Mouse (Mus musculus) midbrain, embryonic 14.5 days (tissue): ENCODE data around the gene Gm21954. TPM values are rescaled to one million over a fixed set of nuclear protein-coding genes. Genes with fewer than 3 reads are reported as not detected.

ENCODE experiments used
- ATAC-seq: fragments of 200-750 bp; cut with Nextera tagmentation; 2 replicates; pipeline ENCODE4 v1.8.0; 2017; ENCODE audit warnings: moderate number of reproducible peaks, moderate library complexity; ENCODE audit not compliant: low FRiP score, low TSS enrichment
- DNase-seq: peaks from one replicate; pipeline ENCODE4 v3.0.0-alpha.2; 2015
- H3K27ac ChIP-seq: fragments of 300-500 bp; sonication (generic); replicated peaks from 2 replicates; pipeline ENCODE4 v1.5.1; 2014; ENCODE audit warnings: mild to moderate bottlenecking, low read depth, low read length, moderate library complexity
- H3K27me3 ChIP-seq: fragments of 300-500 bp; sonication (generic); 2 replicates; pipeline ENCODE4 v1.6.1; 2014; ENCODE audit warnings: low read length, control low read depth, mixed read lengths; ENCODE audit not compliant: control insufficient read depth, insufficient read depth
- H3K36me3 ChIP-seq: fragments of 300-500 bp; sonication (generic); 2 replicates; pipeline ENCODE4 v1.6.1; 2014; ENCODE audit warnings: low read length, control low read depth; ENCODE audit not compliant: control insufficient read depth, insufficient read depth
- H3K4me1 ChIP-seq: fragments of 300-500 bp; sonication (generic); 2 replicates; pipeline ENCODE4 v1.6.1; 2014; ENCODE audit warnings: mild to moderate bottlenecking, antibody characterized with exemption, low read length, control low read depth; ENCODE audit not compliant: control insufficient read depth, insufficient read depth
- H3K4me2 ChIP-seq: fragments of 300-500 bp; sonication (generic); 2 replicates; pipeline ENCODE4 v1.6.1; 2014; ENCODE audit warnings: mild to moderate bottlenecking, low read length, moderate library complexity
- H3K4me3 ChIP-seq: fragments of 300-500 bp; sonication (generic); replicated peaks from 2 replicates; pipeline ENCODE4 v1.5.1; 2014; ENCODE audit warnings: low read depth, low read length
- H3K9ac ChIP-seq: fragments of 300-500 bp; sonication (generic); replicated peaks from 2 replicates; pipeline ENCODE4 v1.6.1; 2014; ENCODE audit warnings: mild to moderate bottlenecking, low read length, moderate library complexity
- H3K9me3 ChIP-seq: fragments of 300-500 bp; sonication (generic); 2 replicates; pipeline ENCODE4 v1.6.1; 2016; ENCODE audit warnings: low read length, control low read depth, mixed read lengths; ENCODE audit not compliant: control insufficient read depth
- WGBS: fragments of 180-500 bp; shearing (Covaris S2); extraction: QIAGEN DNeasy Blood & Tissue Kit; methylation state at CpG from one replicate; pipeline ENCODE4 v1.1.7; 2014; 5-methylcytosine and 5-hydroxymethylcytosine counted together
- polyA plus RNA-seq: library from polyadenylated mRNA; unstranded; fragments of >200 nt; fragmentation: Nextera tagmentation; extraction: Ambion mirVana; gene quantifications from 2 replicates; pipeline ENCODE4 v1.2.1, GENCODE M21; 2014

Gene Gm21954
- polyA plus RNA-seq, 1 experiment from 2014 or later = not detected

DNA sequence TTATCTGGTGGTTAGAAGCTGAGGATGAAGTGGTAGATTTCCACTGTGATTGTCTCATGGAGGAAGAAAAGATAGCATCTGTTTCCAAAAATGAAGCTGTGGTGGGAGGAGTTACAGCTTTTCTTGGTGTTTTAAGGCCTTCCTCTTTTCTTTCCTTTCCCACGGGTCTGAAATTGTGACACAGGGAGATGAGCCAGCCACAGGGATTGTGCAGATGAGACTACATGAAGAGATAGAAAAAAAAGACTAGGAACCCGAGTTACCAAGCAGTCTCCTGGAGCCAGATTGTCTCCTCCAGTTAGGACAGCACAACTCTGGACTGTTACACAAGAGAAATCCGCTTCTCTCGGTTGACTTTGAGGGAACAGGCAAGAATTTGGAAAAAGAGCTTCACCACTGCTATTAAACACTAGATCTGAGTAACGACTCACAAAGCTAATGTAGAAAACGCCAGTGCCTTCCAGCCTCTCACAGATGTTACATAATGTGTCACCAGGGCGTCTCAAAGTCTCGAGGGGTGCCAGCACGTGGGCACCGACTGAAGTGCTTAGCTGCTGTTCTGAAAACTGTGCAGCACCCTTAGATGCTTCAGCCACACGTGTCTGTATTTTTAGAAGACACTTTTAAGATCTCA is 29.9 kb downstream of the Gm21954 start:
- Histone ChIP-seq H3K4me2 (no peak overlapping the region), H3K9ac (no peak overlapping the region), H3K4me3 (no peak overlapping the region), H3K27me3 (no peaks in the 10 kb centered on the region), H3K9me3 (no peaks in the 10 kb centered on the region), H3K36me3 (peaks cover 7% of the 10 kb centered on the region; the same call in 1 of the 2 replicates), H3K27ac (no peak overlapping the region), H3K4me1 (peaks cover 4% of the 10 kb centered on the region; the same call in 1 of the 2 replicates)
- no peak for ATAC-seq
- no peak for DNase-seq
- WGBS = 88% methylated on average over 11 of the region's 11 CpGs

DNA sequence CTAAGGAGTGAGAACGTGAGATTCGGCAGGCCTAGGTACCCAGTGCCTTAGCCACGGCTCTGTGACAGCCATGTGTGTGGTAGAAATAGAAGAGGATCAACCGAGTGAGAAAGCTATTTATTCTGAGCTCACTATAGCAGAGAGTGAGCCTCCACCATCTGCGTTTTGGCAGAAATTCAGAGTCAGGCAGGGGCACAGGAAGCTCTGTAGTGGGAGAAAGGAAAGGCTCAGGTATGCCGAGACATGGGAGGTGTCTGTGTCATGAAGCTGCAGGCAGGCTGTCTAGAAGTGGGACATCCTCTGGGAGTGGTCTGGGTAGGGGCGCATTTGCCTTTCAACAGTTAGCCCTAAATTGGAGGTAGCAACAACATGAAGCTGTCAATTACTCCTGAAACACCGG is 31.7 kb downstream of the Gm21954 start:
- Histone ChIP-seq H3K36me3 (peaks cover 7% of the 10 kb centered on the region; the same call in 1 of the 2 replicates), H3K4me3 (no peak overlapping the region), H3K27me3 (no peaks in the 10 kb centered on the region), H3K27ac (peak overlapping the region; percentile 55; the same call in 1 of the 2 replicates), H3K9me3 (no peaks in the 10 kb centered on the region), H3K9ac (no peak overlapping the region), H3K4me1 (peaks cover 4% of the 10 kb centered on the region; the same call in 1 of the 2 replicates), H3K4me2 (no peak overlapping the region)
- DNase-seq (no peak), ATAC-seq (no peak)
- 67% methylated on average over 8 of the region's 8 CpGs for WGBS

DNA sequence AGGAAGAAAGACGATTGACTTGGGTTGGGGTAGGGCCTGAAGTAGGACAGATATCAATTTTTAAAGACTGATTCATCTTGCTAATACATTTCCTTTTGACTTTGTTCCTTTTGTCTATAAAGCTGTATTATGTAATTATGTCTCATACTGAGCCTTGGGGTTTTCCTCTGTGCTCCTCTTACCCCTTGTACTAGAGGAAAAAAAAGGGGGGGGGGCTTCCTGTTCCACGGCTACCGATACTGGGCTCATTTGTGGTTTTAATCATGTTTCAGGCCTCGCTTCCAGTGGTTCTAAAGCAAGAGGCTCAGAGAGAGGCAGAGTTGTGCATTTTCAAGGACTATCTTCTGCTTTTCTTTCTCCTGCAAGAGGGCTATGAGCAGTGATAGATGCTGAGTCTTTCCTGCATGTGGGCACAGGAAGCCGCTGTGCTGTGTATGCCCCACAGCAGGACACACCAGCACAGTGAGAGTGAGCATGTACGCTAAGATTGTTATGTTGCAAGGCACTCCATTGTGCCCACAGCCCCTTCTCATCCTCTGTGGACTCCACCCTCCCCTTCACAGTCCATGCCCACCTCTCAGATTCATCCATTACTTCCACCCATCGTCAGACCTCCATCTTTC is 33.1 kb downstream of the Gm21954 start:
- DNase-seq = no peak
- Histone ChIP-seq H3K36me3 (peaks cover 4% of the 10 kb centered on the region; the same call in 1 of the 2 replicates), H3K9me3 (no peaks in the 10 kb centered on the region), H3K4me3 (no peak overlapping the region), H3K27ac (no peak overlapping the region), H3K4me1 (peaks cover 4% of the 10 kb centered on the region; the same call in 1 of the 2 replicates), H3K9ac (no peak overlapping the region), H3K4me2 (no peak overlapping the region), H3K27me3 (no peaks in the 10 kb centered on the region)
- ATAC-seq = no peak
- 85% methylated on average over 7 of the region's 7 CpGs for WGBS

DNA sequence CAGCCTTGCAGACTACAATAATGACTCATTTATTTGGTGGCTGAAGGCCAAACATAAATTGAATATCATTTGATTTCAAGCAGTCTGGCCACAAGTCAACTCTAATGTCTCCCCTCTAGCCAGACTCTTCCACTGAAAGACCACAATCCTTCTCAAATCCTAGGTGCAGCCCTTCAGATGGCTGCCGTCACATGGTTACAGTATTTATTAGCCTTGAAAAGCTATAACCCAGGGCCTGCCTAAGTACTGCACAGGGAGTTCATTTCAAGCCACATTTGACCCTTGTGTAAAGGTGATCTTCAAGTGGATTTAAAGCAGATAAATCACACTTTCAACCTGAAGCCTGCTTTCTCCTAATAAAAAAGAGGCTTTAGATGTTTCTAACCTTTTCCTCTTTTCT is 37.7 kb downstream of the Gm21954 start:
- Histone ChIP-seq H3K27me3 (no peaks in the 10 kb centered on the region), H3K4me1 (no peaks in the 10 kb centered on the region), H3K9ac (no peak overlapping the region), H3K27ac (no peak overlapping the region; the same call in 1 of the 2 replicates), H3K4me3 (no peak overlapping the region), H3K9me3 (no peaks in the 10 kb centered on the region), H3K36me3 (no peaks in the 10 kb centered on the region), H3K4me2 (no peak overlapping the region)
- DNase-seq (peak; percentile 37), ATAC-seq (no peak)
- WGBS = 68% methylated on average over 1 of the region's 1 CpGs

DNA sequence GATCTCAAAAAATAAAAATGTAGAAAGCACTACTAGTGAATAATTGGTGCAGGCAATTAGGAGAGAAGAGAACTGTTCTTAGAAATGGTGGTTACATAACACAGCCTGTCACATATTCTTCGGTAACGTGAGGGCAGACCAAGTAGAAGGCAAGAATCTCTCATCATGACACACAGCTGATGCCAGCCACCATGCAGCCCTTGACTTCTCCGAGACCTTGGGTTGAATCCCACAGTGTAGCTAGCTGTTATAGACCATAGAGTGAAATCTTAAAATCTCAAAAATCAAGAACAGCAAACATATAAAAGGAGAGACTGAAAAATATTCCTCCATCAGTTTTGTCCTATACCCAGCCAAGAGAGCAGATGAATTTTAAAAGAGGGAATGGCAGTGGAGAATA is 40.8 kb downstream of the Gm21954 start:
- H3K9ac ChIP-seq = no peak overlapping the region
- H3K27ac ChIP-seq = no peak overlapping the region
- no peaks in the 10 kb centered on the region for H3K27me3 ChIP-seq
- no peak overlapping the region for H3K4me3 ChIP-seq
- no peaks in the 10 kb centered on the region for H3K9me3 ChIP-seq
- H3K36me3 ChIP-seq = no peaks in the 10 kb centered on the region
- no peaks in the 10 kb centered on the region for H3K4me1 ChIP-seq
- ATAC-seq (no peak), DNase-seq (no peak)
- no peak overlapping the region for H3K4me2 ChIP-seq
- 91% methylated on average over 3 of the region's 3 CpGs for WGBS

DNA sequence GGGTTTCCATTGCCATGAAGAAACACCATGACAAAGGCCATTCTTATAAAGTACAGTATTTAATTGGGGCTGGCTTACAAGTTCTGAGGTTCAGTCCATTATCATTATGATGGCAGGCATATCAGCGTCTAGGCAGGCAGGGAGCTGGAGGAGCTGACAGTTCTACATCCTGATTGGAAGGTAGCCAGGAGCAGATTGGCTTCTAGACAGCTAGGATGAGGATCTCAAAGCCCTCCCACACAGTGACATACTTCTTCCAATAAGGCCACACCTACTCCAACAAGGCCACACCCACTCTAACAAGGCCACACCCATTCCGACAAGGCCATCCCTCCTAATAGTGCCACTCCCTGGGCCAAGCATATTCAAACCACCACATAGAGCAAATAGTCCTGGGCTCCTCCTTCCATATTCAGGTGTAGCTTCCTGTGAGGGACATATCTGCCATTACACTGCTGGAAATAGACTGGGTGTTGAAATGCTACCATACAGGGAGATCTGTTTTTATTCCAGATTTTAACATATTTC is 41.9 kb downstream of the Gm21954 start:
- no peak overlapping the region for H3K4me3 ChIP-seq
- H3K4me2 ChIP-seq = no peak overlapping the region
- ATAC-seq (no peak), DNase-seq (no peak)
- H3K9me3 ChIP-seq = no peaks in the 10 kb centered on the region
- no peaks in the 10 kb centered on the region for H3K36me3 ChIP-seq
- H3K27me3 ChIP-seq = no peaks in the 10 kb centered on the region
- H3K27ac ChIP-seq = no peak overlapping the region
- no peaks in the 10 kb centered on the region for H3K4me1 ChIP-seq
- 97% methylated on average over 2 of the region's 2 CpGs for WGBS
- no peak overlapping the region for H3K9ac ChIP-seq

DNA sequence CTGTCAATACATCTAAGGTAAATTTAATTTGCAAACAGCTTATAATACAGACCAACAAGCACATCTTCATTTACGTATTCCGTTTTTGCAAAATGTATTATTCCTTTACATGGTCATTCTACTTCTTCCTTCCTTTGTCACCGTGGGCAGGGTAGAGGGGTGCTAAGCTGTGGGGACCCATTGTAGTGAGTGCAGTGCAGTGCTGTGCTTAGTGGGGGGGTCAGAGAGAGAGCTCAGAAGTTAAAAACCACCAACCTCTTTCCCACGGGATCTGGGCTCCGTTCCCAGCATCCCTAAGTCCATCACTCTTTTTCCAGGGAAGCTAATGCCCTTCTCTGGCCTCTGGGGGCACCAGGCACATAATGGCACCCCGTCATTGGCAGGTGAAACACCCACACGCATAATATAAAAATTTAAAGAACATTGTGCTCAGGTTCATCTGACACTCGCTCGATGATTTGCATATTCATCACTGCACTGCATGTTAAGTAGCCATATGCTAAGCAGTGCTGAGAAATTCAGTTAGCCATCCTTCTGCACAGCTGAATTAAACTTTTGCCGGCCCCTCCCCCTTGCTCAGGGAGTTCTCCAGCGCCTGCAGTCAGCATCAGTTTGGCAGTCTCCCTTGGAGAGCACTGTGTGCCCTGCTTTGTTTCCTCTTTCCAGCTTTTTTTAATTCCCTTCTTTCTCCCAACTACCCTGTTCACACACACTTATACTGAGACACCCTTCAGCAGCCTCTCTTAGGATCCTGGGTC is 48.2 kb downstream of the Gm21954 start:
- 8% methylated on average over 11 of the region's 11 CpGs for WGBS
- H3K4me3 ChIP-seq = peak overlapping the region; percentile 7; the same call in 1 of the 2 replicates

DNA sequence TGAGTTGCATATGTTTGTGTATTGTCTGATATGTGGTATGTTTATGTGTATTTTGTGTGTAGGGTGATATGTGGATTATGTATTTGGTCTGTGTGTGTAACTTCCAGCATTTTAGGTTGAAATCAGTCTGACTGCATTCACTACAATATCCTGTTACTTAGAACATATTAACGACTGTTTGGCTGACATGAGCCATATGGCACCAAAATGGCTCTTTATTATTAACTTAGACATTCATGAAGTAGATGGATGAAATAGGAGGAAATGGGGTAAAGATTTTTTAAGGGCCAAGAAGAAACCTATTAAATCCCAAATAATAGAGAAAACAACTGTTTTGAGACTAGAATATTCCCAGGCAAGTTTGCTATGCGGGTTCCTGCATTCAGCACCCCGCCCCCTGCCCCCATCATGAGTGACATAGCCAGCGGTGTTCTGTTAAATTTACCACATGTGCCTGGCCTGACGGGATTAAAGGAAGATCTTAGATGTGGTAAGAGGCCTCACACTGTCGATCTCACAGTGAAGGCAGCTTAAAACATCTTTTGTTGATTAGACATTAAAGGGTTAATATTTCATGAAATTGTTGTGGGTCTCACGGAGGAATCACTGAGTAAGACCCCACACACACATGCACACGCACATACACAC is 51.5 kb downstream of the Gm21954 start:
- WGBS = 35% methylated on average over 8 of the region's 8 CpGs
- H3K9me3 ChIP-seq = no peaks in the 10 kb centered on the region
- DNase-seq (no peak), ATAC-seq (no peak)
- H3K4me2 ChIP-seq = no peak overlapping the region
- H3K4me3 ChIP-seq = no peak overlapping the region
- H3K27me3 ChIP-seq = no peaks in the 10 kb centered on the region
- H3K27ac ChIP-seq = 0 out of 2 replicates have a peak overlapping the region, but pooled peaks have one; percentile 9
- H3K36me3 ChIP-seq = no peaks in the 10 kb centered on the region
- H3K4me1 ChIP-seq = peaks cover 62% of the 10 kb centered on the region
- no peak overlapping the region for H3K9ac ChIP-seq

More for the DNA sequence above, 48.2 kb downstream of the Gm21954 start:
- DNase-seq (peak; percentile 86), ATAC-seq (peak; percentile 91)
- Histone ChIP-seq H3K4me2 (peak overlapping the region; percentile 44), H3K27me3 (no peaks in the 10 kb centered on the region), H3K9me3 (no peaks in the 10 kb centered on the region), H3K9ac (peak overlapping the region; percentile 23; the same call in 1 of the 2 replicates), H3K4me1 (peaks cover 46% of the 10 kb centered on the region), H3K27ac (peak overlapping the region; percentile 80), H3K36me3 (no peaks in the 10 kb centered on the region)
